Mouse (Mus musculus): Measurements from ENCODE around the gene Nans. TPM values are rescaled to one million over a fixed set of nuclear protein-coding genes. Genes with fewer than 3 reads are reported as not detected.

The Nans gene
- total and polyA plus RNA-seq, 2 experiments from 2014 or later: 56.9 to 94.5 TPM

DNA sequence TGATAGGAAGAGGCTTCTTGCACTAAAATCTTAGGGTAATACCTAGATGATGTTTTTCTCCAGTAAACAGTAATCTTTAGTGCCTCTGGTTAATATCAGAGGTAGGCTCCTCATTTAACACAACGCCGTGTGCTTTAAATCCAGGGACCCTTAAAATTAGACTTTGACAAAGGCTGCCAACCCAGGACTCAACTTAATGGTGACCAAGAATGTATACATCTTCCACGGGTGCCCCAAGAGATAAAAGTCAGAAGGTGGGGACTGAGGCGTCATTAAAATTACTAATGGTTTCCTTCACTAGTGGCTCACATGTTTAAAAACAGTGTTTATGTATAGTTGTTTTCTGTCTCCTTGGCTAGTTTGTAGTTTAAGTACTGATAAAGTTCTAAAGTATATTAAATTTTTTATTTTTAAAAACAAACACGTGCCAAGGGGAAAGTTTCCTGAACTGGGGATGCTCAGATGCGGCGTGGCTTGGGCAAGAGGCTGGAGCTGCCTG lies 39.0 kb upstream of the Nans start:
- 36% methylated on average over 7 of the region's 7 CpGs for WGBS
- Histone ChIP-seq H3K36me3 (ENCODE audit: insufficient read depth, low read length) (no peaks in the 10 kb centered on the region), H3K9me3 (ENCODE audit: low read length) (no peaks in the 10 kb centered on the region), H3K4me3 (ENCODE audit: low read depth, low read length) (peak overlapping the region; percentile 92; the same call in 1 of the 2 replicates), H3K4me1 (ENCODE audit: insufficient read depth, low read length) (no peaks in the 10 kb centered on the region), H3K27ac (ENCODE audit: low read depth, low read length) (no peak overlapping the region), H3K4me2 (ENCODE audit: low read depth, low read length, poor library complexity, severe bottlenecking) (peak overlapping the region; percentile 61), H3K27me3 (ENCODE audit: insufficient read depth, low read length) (no peaks in the 10 kb centered on the region), H3K9ac (replicated peaks; ENCODE audit: low read length, poor library complexity, severe bottlenecking) (peak overlapping the region; percentile 90)
- ATAC-seq (ENCODE audit: low FRiP score) (no peak), DNase-seq (ENCODE audit: low spot score) (no peak)
- TF ChIP-seq CTCF (IDR thresholded peaks at IDR 0.05): no peak

DNA sequence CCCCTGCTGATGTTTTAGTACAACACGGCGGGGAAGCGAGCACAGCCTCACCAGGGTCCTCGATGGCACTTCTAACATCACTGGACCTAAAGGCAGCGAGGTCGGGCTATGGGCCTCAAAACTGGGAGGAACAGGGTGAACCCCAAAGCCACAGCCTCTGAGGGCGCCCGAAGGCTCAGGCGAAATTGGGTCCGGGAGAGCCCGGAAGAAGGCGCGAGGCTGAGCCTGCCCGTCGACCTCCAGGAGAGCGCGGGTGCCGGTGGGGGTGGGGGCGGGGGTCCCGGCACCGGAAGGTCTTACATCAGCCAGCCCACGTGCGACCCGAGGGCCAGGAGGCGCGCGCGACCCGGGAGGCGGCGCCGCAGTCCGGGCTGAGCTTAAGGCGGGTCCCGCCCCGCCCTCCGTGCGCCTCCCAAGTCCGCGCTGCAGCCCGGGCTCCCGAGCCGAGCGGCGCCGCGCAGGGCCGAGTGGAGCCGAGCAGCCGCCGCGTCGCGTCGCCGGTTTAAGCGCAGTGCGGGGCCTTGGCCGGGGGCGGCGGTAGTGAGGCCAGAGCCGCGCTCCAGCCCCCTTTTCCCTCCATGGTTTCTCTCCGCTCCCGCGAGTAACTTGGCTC lies 38.4 kb upstream of the Nans start, which contains the start of gene Anp32b:
Gene Anp32b (plus strand): TSS at position 384 of the 613 bp plus-strand sequence.
- Histone ChIP-seq H3K36me3 (ENCODE audit: insufficient read depth, low read length) (no peaks in the 10 kb centered on the region), H3K9me3 (ENCODE audit: low read length) (no peaks in the 10 kb centered on the region), H3K27me3 (ENCODE audit: insufficient read depth, low read length) (no peaks in the 10 kb centered on the region), H3K4me3 (ENCODE audit: low read depth, low read length) (peak within 1 kb of the TSS; percentile 92), H3K27ac (ENCODE audit: low read depth, low read length) (peak within 1 kb of the TSS; percentile 94), H3K9ac (replicated peaks; ENCODE audit: low read length, poor library complexity, severe bottlenecking) (peak within 1 kb of the TSS; percentile 90), H3K4me1 (ENCODE audit: insufficient read depth, low read length) (no peaks in the 10 kb centered on the region), H3K4me2 (ENCODE audit: low read depth, low read length, poor library complexity, severe bottlenecking) (peak within 1 kb of the TSS; percentile 61)
- TF ChIP-seq CTCF (IDR thresholded peaks at IDR 0.05): peak; percentile 70
- ATAC-seq (ENCODE audit: low FRiP score): peak; percentile 92
- under 1% methylated on average over 38 of the region's 66 CpGs for WGBS
- DNase-seq (ENCODE audit: low spot score): peak; percentile 93

DNA sequence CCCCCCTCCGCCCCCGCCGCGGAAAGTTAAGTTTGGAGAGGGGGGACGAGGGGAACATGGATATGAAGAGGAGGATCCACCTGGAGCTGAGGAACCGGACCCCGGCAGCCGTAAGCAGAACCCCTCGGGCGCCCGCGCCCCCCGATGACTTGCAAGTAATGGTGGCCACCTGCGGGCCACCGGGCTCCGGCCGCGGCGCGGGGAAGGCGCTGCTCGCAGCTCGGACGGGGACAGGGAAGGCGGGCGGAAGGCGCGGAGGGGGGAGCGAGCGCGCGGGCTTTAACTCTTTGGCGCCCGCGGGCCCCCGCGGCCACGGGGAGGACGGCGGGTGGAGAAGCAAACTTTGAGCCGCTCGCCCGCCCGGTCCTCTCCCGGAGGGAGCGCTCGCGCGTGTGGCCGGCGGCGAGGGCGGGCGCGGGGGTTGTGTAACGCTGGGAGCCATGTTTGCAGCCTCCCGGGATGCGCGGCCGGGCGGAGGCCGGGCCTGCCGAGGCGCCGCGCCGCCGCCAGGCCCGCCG lies 37.7 kb upstream of the Nans start:
- peak overlapping the region; percentile 92 for H3K4me3 ChIP-seq (ENCODE audit: low read depth, low read length)
- H3K4me1 ChIP-seq (ENCODE audit: insufficient read depth, low read length): no peaks in the 10 kb centered on the region
- H3K27ac ChIP-seq (ENCODE audit: low read depth, low read length): peak overlapping the region; percentile 94
- no peak for TF ChIP-seq CTCF (IDR thresholded peaks at IDR 0.05)
- no peaks in the 10 kb centered on the region for H3K9me3 ChIP-seq (ENCODE audit: low read length)
- 2% methylated on average over 43 of the region's 70 CpGs for WGBS
- no peaks in the 10 kb centered on the region for H3K27me3 ChIP-seq (ENCODE audit: insufficient read depth, low read length)
- DNase-seq (ENCODE audit: low spot score): peak; percentile 50
- H3K9ac ChIP-seq (replicated peaks; ENCODE audit: low read length, poor library complexity, severe bottlenecking): peak overlapping the region; percentile 90
- no peaks in the 10 kb centered on the region for H3K36me3 ChIP-seq (ENCODE audit: insufficient read depth, low read length)
- peak overlapping the region; percentile 61 for H3K4me2 ChIP-seq (ENCODE audit: low read depth, low read length, poor library complexity, severe bottlenecking)
- ATAC-seq (ENCODE audit: low FRiP score): peak; percentile 33

DNA sequence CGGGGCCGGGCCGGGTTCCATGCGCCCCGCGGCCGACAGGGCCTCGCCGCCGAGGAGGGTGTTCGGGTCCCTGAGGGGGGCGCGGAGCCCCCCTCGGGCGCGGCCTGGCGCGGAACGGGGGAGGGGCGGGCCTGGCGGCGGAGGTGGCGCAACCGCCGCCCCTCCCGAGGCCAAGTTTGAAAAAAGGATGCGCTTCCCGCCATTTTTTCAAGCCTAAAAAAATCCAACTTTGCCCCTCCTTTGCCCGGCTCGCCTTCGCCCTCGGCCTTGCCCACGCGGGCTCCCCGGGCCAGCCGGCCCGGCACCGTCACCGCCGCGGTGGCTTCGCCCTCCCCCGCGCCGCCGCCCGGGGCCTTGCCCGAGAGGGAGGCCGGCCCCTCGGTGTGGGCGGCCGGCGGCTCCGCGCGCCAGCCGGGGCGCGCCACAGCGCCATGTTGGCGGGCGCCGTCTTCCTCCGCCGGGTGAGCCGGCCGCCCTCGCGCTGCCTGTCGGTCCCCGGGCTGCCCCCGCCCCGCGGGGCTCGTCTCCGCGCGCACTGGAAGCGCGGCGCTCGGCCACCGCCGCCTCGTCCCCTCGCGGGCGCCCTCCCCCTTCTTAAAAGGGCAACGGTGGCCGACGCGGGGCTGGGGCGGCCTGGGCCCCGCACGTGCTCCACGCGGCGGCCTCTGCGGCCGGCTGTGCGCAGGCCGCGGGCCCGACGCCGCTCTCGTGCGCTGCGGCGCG lies 37.1 kb upstream of the Nans start:
- DNase-seq (ENCODE audit: low spot score) (peak; percentile 86), ATAC-seq (ENCODE audit: low FRiP score) (peak; percentile 73)
- Histone ChIP-seq H3K4me2 (ENCODE audit: low read depth, low read length, poor library complexity, severe bottlenecking) (peak overlapping the region; percentile 61), H3K27ac (ENCODE audit: low read depth, low read length) (peak overlapping the region; percentile 94), H3K27me3 (ENCODE audit: insufficient read depth, low read length) (no peaks in the 10 kb centered on the region), H3K9ac (replicated peaks; ENCODE audit: low read length, poor library complexity, severe bottlenecking) (peak overlapping the region; percentile 90), H3K4me3 (ENCODE audit: low read depth, low read length) (peak overlapping the region; percentile 92), H3K9me3 (ENCODE audit: low read length) (no peaks in the 10 kb centered on the region), H3K36me3 (ENCODE audit: insufficient read depth, low read length) (no peaks in the 10 kb centered on the region), H3K4me1 (ENCODE audit: insufficient read depth, low read length) (no peaks in the 10 kb centered on the region)
- no peak for TF ChIP-seq CTCF (IDR thresholded peaks at IDR 0.05)
- 2% methylated on average over 83 of the region's 111 CpGs for WGBS

DNA sequence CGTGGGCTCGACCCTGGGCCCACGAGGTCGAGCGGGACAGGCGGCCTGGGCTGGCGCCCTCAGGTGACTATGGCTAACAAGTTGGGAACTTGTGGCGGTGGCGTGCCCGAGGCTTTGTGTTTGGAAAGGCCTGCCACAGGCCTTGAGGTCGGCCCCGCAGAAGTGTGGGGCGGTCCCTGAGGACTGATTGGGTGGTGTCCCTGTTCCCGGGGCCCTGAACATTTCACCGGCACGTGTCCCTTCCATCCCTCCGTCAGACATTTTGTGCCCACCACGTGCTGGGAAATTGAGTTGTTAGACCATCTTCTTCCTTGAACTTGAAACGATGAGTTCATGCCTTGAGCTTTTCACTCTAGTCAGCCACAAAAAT lies 36.6 kb upstream of the Nans start:
- Histone ChIP-seq H3K27ac (ENCODE audit: low read depth, low read length) (peak overlapping the region; percentile 94), H3K9me3 (ENCODE audit: low read length) (no peaks in the 10 kb centered on the region), H3K4me2 (ENCODE audit: low read depth, low read length, poor library complexity, severe bottlenecking) (peak overlapping the region; percentile 61), H3K4me3 (ENCODE audit: low read depth, low read length) (peak overlapping the region; percentile 92), H3K27me3 (ENCODE audit: insufficient read depth, low read length) (no peaks in the 10 kb centered on the region), H3K36me3 (ENCODE audit: insufficient read depth, low read length) (no peaks in the 10 kb centered on the region), H3K9ac (replicated peaks; ENCODE audit: low read length, poor library complexity, severe bottlenecking) (peak overlapping the region; percentile 90), H3K4me1 (ENCODE audit: insufficient read depth, low read length) (no peaks in the 10 kb centered on the region)
- DNase-seq (ENCODE audit: low spot score) (peak; percentile 58), ATAC-seq (ENCODE audit: low FRiP score) (peak; percentile 29; the same call in 1 of the 2 replicates)
- TF ChIP-seq CTCF (IDR thresholded peaks at IDR 0.05): no peak
- under 1% methylated on average over 19 of the region's 19 CpGs for WGBS
